Mouse (Mus musculus): ENCODE measurements around the gene Cpm. TPM values are rescaled to one million over a fixed set of nuclear protein-coding genes. Genes with fewer than 3 reads are reported as not detected.
A peak's percentile ranks its signal among the peaks of the same experiment; 100 is the strongest.
"Not testable (repeated sequence)": the region's sequence is repeated elsewhere in the genome, so short reads cannot be mapped to it uniquely, and the experiment has no call there.

Cpm gene
- polyA plus RNA-seq, 2 experiments from 2014 or later, result 26.0 to 26.2 TPM

DNA sequence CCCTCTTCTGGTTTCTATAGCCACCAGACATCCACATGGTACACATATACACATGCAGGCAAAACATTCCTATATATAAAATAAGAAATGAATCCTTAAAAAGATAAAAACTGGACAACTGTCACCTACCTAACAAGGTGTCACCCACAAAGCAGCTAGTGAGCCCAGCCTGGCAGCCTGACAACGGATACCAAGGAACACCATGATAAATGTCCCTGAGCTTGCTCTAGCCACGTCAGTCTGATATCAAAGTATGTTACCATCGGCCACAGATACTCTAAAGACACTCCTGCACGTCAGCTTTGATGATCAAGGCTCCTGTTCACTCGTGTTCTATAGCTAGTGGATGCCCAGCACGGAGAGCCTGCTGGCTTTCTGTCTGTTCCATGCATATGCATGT lies 77.1 kb downstream of the Cpm start:
- ATAC-seq, result no peak

DNA sequence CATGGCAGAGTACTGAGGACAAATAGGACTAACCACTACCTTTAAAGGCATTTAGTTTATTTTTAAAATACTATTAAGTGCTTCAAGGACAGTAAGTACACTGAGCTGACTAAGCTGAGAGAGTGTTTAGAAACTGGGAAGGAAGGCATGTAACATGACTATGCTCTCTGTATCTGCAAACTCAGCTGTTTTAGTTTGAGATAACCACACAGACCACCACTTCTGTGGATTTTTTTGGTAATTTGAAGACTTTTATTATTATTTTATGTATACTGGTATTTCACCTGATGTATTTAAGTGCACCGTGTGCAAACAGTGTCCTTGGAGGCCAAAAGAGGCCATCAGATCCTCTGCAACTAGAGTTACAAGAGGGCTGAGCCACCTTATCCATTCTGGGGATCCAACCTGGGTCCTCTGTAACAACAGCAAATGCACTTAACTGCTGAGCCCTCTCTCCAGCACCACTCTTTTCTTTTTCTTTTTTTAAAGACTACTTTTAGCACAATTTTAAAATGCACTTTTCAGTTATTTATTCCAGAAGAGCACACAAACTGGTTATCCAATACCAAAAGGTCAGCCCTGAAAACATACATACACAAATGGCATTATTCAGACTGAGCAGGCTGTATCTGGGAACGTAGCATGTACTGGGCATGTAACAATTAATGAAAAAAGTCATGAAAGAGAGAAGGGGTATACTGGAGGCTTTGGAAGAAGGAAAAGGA lies 78.0 kb downstream of the Cpm start:
- no peak for ATAC-seq

DNA sequence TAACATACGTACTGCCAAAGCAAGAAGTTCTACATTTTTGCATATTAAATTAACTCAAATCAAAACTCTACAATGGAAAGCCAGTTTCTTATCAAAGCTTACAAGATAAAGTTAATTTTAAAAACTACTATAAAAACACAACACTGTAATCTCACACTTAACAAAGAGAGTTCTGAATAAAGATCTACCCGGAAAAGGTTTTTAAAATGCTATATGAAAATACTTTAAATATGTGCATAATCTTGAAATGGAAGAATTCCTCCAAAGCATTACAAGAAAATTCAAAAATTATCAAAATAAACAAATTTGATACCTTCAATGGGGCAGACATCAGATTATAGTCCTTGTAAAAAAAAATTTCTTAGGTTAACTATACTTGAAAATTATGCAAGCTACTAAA lies 79.1 kb downstream of the Cpm start:
- ATAC-seq, result no peak

DNA sequence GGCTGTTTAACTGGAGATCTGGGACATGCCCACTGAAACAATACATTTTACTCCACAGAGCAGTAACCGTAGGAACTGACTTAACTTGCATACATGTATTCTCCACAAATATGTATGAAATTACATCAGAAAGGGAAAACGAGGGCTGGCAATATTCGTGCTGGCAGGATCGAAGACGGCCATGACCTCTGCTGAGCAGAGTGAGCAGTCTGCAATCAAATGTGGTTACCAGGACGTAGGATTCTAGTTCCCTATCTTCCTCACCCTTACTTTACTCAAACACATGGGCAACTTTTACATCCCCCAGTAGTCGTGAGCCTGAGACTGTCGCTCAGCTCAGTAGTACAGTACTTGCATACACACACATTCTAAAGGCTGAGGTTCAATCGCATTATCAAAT lies 79.6 kb downstream of the Cpm start:
- no peak for ATAC-seq

DNA sequence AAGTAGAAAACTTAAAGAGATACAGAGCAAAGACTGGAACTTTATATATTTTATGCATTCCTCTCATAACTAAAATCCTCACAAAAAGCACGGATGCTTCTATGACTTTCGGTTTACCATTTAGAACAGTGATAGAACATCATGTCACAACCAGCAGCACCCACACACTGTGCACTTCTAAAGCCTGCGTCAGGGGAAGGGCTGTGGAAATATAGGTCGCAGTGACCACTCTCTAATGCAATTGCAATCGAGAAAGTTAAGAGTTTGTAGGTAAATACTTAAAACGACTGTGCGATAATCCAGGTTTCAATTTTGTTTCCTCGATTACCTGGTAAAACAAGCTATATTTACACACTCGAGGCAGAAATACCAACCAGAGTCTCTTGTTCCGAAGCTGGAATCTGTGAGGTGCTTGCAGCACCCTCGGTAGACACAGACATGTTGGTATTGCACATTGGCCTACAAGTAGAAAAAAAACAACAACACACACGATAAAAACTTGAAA lies 80.1 kb downstream of the Cpm start:
- peak; percentile 12 for ATAC-seq

DNA sequence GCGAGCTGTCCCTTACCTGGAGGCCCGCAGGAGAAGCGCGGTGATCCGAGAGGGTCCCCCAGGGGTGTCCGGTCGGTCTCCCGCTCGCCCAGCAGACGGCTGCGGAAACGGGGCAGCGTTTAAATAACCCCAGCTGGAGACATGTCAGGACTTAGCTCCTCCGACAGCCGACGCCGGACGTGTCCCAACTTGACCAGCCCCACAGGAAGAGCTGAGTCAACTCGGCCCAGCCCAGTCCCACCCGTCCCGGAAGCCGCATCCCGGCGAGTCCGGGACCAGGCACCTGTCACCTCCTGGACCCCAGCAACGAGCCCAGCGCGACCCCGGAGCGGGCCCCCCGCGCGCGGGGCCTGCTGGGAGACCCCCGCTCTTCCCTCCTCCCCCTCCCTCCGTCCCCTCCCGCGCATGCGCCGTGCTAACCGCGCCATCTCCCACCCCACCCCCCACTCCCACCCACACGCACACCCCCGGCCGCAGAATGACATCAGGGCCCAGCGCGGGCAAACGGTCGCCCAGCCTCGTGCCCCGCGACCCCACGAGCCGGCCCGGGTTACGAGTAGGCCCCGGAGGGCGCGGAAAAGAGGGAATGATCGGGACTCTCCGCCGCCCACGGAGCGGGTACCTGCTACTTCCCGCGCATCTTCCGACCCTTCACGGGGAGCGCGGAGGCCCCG lies 80.8 kb downstream of the Cpm start:
- peak; percentile 6 for ATAC-seq

DNA sequence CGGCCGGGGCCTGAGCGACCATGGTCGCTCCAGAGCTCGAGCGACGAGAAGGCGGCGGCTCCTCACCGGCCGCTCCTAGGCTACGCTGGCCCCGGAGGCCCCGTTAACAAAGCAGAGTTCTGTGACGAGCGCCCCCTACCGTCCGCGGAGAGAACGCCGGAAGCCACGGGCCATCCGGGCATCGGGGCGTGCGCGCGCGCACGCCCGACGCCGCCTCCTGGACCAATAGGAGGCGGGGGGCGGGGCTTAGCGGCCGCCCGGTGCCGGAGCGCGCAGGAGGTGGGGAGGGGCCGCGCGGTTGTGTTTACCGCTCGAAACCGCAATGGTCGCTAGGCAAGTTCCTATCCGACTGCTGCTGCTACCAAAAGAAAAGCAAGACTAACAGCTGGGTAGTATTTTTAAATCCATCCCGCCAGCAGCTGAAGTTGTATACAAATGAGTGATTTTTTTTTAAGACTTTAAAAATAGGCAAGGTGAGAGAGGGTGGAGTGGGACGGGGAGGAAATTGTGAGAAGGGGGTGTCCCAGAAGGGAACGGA lies 81.4 kb downstream of the Cpm start, which contains the start of gene Mdm2:
Gene Mdm2, minus strand, starts transcription at position 155 of the 538 bp plus-strand sequence.
- peak; percentile 89 for ATAC-seq

DNA sequence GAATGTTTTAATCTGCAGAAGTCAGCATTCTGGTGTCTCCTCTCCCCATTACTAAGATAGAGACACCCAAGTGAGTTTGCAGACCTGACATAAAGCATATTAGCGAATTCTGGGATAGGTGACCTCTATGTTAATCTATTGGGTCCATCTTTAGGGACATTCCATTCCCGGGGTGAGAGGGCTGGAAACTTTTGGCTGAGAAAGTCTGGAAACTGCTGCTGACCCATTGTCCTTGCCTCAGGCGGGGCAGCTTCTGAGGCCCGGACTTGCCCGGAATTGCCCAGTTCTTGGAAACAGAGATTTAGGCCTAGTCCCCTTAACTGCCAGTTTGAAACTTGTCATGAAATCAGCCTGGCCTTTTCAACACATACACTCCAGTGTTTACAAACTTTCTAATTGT lies 82.1 kb downstream of the Cpm start:
- no peak for ATAC-seq

DNA sequence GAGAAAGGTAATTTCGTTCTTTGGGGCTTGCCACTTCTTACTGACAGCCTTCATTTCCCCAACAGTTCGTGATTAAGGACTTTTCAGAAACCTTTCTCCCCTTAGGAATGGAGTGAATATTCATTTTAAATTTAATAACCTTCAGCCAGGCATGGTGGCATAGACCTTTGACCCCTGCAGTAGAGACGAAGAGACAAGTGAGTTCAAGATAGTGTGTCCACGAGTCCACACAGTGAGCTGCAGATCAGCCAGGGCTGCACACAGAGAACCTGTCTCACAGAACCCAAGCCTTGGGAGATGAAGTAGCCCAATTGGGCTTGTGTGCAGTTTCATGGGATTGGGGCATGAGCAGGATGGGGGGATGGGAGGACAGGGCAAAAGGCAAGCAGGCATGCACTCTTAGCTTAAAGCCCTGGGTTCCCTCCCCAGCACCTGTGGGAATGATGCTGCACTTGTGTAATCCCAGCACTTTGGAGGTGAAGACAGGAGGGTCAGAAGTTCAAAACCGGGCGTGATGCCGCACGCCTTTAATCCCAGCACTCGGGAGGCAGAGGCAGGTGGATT lies 83.0 kb downstream of the Cpm start:
- ATAC-seq, result no peak

DNA sequence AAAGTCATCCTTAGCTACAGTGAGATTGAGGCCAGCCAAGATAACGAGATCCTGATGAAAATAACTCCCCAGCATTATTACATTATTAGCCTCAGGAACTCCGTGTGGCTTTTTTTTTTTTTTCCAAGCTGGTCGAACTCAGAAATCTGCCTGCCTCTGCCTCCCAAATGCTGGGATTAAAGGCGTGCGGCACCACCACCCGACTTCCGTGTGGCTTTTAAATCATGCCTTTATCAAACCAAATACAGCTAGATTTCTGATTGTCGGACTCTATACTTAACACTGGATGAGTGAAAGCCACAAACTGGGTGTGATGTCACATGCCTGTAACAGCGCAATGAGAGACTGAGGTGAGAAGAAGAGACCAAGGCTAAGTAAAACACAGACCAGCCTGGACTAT lies 83.6 kb downstream of the Cpm start:
- ATAC-seq, result no peak

DNA sequence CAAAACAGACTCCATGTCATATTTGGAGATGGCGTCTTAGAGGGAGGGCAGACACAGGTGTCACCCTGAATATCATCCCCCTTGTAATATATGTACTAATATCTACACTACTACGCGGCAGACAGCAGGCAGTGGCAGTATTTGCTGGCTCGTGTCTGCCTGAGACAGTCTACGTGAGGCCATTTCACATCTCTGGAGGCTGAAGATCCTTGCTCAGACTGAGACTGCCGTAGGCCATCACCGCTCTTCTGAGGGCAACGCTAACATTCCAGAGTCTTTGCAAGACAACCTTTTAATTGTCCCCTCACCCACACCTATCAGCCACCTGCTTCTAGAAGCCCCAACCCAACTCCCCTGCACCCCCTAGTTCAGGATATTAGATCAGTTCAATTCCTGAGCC lies 84.2 kb downstream of the Cpm start:
- no peak for ATAC-seq

DNA sequence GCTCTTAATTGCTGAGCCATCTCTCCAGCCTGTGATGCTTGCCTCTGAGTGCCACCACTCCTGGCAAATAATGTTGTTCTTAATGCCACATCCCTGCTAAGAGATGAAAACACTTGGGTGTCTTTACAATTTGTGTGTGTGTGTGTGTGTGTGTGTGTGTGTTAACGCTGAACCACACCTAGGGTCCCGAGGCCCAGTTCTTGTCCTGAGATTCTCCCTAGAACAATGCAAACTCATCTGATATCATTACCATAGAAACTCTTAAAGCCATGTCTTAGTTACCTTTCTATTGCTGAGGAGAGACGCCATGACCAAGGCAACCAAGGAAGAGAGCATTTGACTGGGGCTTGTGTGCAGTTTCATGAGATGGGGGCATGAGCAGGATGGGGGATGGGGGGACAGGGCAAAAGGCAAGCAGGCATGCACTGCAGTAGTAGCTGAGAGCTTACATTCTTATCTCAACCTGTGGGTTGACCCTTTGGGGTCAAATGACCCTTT lies 84.8 kb downstream of the Cpm start:
- ATAC-seq, result no peak

DNA sequence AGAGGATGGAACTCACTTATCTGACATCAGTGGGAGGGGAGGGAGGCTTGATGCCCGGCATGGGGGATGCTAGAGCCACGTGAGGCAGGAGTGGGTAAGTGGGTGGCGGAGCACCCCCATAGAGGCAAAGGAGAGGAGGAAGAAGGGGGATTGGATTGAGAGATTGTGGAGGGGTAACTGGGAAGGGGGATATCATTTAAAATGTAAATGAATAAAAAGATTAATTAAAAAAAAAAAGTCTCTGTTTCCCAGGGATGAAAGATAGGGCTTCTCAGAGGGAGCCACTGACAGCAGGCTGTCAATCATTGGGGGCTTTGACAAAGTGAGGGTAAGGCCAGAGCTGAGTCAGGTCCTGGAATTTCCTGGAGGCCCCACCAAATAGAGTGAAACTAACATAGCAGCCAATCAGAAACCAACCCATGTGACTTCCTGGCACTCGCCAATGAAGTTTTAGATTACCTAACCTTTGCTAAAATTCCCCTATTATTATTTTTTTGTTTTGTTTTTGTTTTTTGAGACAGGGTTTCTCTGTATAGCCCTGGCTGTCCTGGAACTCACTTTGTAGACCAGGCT lies 85.7 kb downstream of the Cpm start:
- no peak for ATAC-seq

DNA sequence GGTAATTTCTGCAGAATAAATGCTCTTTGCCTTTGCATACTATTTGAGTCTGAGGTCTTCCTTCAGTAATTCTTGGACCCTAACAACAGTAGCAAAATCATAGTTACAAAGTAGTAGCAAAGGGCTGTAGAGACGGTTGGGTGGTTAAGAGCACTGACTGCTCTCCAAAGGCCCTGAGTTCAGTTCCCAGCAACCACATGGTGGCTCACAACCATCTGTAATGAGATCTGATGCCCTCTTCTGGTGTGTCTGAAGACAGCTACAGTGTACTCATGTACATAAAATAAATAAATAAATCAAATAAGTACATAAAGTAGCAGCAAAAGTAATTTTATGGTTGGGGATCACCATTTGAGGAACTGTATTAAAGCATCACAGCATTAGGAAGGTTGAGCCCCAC lies 86.4 kb downstream of the Cpm start:
- not testable (repeated sequence) for ATAC-seq

DNA sequence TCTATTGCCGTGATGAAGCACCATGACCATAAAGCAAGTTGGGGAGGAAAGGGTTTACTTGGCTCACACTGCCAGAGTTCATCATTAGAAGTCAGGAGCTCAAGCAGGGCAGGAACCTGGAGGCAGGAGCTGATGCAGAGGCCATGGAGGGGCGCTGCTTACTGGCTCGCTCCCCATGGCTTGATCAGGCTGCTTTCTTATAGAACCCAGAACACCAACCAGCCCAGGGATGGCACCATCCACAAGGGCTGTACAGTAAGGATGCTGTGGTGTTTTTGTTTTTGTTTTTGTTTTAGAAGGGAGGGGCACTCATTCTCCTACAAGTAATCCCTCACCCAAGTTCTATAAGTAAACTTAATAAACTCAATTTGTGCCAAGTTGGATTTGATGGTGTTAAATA lies 87.4 kb downstream of the Cpm start:
- no peak for ATAC-seq

DNA sequence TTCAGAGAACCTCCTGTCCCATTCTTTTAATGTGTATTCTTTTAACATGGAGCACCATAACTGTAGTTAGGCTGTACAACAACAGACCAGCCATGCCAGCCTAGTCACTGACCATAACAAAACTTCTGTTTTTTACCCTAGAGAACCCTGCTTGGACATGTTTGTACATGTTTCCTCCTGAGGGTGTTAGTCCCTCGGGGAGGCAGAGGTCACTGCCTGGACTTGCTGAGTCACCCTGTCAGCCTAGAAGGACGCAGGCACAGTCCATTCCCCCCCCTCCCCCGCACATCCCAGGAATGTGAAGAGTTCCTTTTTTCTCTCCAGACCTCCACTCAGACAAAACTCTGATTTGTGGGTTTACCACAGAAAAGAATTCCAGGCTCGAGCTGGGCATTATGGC lies 88.3 kb downstream of the Cpm start:
- no peak for ATAC-seq

DNA sequence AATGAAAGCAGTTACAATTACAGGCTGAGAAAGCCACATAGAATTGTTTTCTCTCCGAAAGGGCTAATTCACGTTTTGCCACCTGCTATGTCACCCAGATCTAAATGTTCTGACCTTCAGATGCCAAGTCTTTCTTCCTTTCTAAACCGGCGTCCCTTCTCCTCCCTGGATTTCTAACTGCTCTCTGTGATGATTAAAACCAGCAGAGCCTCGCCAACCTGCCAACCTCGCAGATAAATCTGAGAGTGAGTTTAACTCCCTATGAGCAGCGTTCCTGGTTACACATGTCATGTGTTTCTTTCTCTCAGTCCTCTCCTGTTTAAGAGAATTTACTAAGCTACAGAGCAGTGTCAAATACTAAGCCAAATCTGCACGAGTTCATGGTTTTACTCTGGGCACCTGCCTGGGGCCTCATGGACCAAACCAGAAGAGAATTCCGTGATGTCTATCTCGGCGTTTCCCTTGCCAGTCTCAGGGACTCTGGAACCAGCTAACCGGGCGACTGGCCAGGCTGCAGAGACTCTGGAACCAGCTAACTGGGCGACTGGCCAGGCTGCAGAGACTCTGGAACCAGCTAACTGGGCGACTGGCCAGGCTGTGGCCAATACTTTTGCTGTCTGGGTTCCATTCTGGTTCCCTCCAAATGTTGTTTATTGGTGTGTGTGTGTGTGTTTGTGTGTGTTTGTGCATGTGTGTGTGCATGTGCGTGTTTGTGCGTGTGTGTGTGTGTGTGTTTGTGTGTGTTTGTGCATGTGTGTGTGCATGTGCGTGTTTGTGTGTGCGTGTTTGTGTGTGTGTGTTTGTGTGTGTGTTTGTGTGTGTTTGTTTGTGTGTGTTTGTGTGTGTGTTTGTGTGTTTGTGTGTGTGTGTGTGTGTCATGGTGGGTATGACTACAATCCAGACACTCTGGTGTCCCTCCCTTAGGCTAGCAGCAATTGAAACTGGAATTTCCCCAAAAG lies 89.1 kb downstream of the Cpm start:
- no peak for ATAC-seq

DNA sequence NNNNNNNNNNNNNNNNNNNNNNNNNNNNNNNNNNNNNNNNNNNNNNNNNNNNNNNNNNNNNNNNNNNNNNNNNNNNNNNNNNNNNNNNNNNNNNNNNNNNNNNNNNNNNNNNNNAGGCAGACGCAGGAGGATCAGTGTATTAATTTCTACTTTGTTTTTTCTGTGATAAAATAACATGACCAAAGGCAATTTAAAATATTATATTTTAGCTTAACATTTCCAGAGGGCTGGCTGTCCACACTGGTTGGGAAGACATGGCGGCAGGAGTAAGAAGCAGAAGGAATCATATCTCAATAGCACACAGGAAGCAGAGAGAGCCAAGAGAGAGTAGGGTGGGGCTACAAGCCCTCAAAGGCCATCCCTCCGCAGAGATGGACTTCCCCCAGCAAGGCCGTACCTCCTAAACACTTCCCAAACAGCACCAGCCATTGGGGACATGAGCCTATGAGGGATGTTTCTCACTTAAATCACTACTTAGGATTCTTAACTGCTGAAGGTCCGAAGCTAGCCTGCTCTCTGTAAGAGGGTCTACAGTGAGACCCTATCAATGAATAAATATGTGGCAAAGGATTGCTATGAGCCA lies 94.9 kb downstream of the Cpm start:
- no peak for ATAC-seq

DNA sequence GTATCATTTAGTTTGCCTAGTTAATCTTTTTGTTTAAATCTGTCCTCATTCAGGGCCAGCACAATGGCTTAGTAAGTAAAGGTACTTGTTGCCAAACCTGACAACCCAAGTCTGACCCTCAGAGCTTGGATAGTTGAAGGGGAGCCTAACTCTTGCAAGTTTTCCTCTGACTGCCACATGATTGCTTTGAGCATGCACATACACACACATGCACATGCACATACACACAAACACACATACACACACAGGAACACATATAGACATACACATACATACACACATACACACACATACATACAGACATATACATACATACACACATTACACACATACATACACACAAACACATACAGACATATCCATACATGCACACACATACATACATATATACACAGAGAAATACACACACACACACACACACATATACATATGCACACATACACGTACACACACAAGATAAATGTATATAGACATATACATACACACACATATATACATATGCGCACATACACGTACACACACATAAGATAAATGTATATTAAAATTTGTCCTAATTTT lies 95.6 kb downstream of the Cpm start:
- no peak for ATAC-seq

DNA sequence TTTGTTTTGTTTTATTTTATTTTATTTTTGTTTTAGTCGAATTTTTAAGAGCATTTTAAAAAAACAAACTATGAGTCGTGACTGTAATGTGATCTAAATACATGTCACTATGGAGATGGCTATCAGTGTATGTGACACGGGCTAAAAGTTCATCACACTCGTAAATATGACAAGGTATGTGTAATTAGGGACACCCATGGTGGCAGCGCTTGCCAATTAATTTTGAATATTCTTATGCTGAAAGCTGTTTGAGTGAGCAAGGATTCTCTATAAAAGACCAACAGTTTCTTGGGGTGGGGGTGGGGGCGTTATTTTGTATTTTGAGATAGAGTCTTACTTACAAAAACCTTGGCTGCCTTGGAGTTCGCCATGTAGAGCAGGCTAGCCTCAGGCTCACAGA lies 96.4 kb downstream of the Cpm start:
- no peak for ATAC-seq

DNA sequence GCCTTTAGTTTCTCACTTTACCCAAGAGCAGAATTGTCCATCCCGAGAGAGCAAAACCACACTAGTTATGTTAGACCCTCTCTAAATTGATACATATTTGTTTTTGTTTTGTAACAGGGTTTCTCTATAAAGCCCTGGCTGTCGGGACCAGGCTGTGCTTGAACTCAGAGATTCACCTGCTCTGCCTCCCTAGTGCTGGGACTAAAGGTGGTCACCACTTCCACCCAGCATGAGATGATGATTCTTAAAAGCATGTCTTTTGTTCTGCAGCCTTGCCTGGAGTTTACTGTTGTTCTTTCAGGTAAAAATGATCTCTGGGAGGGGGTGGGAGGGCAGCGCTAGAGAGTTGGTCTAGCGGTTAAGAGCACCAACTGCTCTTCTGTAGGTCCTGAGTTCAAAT lies 97.0 kb downstream of the Cpm start:
- no peak for ATAC-seq
